Comparison of ENCODE assay signal across 8 mouse cellular contexts in the genomic region with DNA sequence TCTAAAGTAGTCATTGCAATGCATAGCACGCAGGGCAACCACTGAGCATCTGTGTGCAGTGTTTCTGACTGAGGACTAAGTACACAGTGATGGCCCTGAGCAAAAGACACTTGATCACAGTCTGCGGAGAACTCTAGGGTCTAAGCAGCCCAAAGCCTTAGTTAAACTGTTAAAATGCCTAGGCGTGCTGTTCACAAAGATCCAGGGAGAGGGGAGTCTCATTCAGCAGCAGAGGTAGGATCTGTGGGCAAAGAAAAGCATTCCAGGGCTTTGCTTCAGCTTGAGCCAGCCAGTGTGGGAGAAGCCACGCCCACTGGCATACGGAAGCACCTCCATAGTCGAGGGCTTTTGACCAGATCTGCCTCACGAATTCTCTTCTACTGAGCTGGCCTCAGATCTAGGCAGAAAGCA. TPM values are rescaled to one million over a fixed set of nuclear protein-coding genes. Genes with fewer than 3 reads are reported as not detected.
DNase-seq lines count a peak whose midpoint lies in the region; ATAC-seq lines count a peak whose summit lies in the region.

No protein-coding gene starts in this region.

- ATAC-seq in intestine, embryonic 14.5 days (replicated peaks; ENCODE audit: low FRiP score, low TSS enrichment, low read depth), result peak; percentile 47; the same call in 1 of the 2 replicates
- no peak for ATAC-seq in liver, embryonic 13.5 days (ENCODE audit: low read depth)
- peak; percentile 89 for ATAC-seq in neural tube, embryonic 13.5 days (ENCODE audit: low read depth)
- ATAC-seq in megakaryocyte-erythroid progenitor cell, adult 5-6 weeks (replicated peaks; ENCODE audit: low FRiP score, low TSS enrichment, poor library complexity, severe bottlenecking), result no peak; the same call in 1 of the 2 replicates

- no peaks in the 10 kb centered on the region for H3K9me3 ChIP-seq in intestine, embryonic 14.5 days (ENCODE audit: control insufficient read depth, low read length)
- no peaks in the 10 kb centered on the region for H3K9me3 ChIP-seq in liver, embryonic 13.5 days (replicated peaks)
- no peaks in the 10 kb centered on the region for H3K9me3 ChIP-seq in neural tube, embryonic 13.5 days

- no peak overlapping the region for H3K27ac ChIP-seq in intestine, embryonic 14.5 days (ENCODE audit: low read depth)
- H3K27ac ChIP-seq in liver, embryonic 13.5 days, result no peak overlapping the region
- H3K27ac ChIP-seq in neural tube, embryonic 13.5 days (replicated peaks), result no peak overlapping the region

- DNase-seq in adrenal gland, postnatal 36 days, result peak; percentile 26 to 30
- DNase-seq in adrenal gland, adult 18-20 months (ENCODE audit: low spot score in 2 of 2), result no peak
- DNase-seq in embryo, embryonic 9.5 days (ENCODE audit: extremely low spot score), result peak; percentile 10
- peak; percentile 57 for DNase-seq in intestine, embryonic 14.5 days (ENCODE audit: low spot score)
- DNase-seq in liver, embryonic 13.5 days, result no peak
- DNase-seq in frontal cortex, postnatal 14 days (ENCODE audit: low spot score in 2 of 2), result no peak

- no peaks in the 10 kb centered on the region for H3K4me1 ChIP-seq in intestine, embryonic 14.5 days (replicated peaks; ENCODE audit: control insufficient read depth, insufficient read depth, low read length)
- no peaks in the 10 kb centered on the region for H3K4me1 ChIP-seq in liver, embryonic 13.5 days (replicated peaks)
- H3K4me1 ChIP-seq in neural tube, embryonic 13.5 days (replicated peaks), result peaks cover 10% of the 10 kb centered on the region

- H3K4me2 ChIP-seq in intestine, embryonic 14.5 days (ENCODE audit: low read length), result peak overlapping the region; percentile 38
- H3K4me2 ChIP-seq in liver, embryonic 13.5 days, result peak overlapping the region; percentile 36; the same call in 1 of the 2 replicates
- H3K4me2 ChIP-seq in neural tube, embryonic 13.5 days, result peak overlapping the region; percentile 51

- WGBS in intestine, embryonic 14.5 days, result 18% methylated on average over 7 of the region's 7 CpGs
- WGBS in liver, embryonic 13.5 days (ENCODE audit: insufficient replicate concordance), result 25% methylated on average over 7 of the region's 7 CpGs
- 13% methylated on average over 7 of the region's 7 CpGs for WGBS in neural tube, embryonic 13.5 days

- H3K36me3 ChIP-seq in intestine, embryonic 14.5 days (ENCODE audit: control insufficient read depth, insufficient read depth, low read length), result no peaks in the 10 kb centered on the region
- no peaks in the 10 kb centered on the region for H3K36me3 ChIP-seq in liver, embryonic 13.5 days
- no peaks in the 10 kb centered on the region for H3K36me3 ChIP-seq in neural tube, embryonic 13.5 days

- H3K9ac ChIP-seq in intestine, embryonic 14.5 days (ENCODE audit: low read length), result no peak overlapping the region
- H3K9ac ChIP-seq in liver, embryonic 13.5 days, result no peak overlapping the region
- peak overlapping the region; percentile 49; the same call in 1 of the 2 replicates for H3K9ac ChIP-seq in neural tube, embryonic 13.5 days

- no peaks in the 10 kb centered on the region for H3K27me3 ChIP-seq in intestine, embryonic 14.5 days (replicated peaks; ENCODE audit: control insufficient read depth, insufficient read depth, low read length)
- no peaks in the 10 kb centered on the region for H3K27me3 ChIP-seq in liver, embryonic 13.5 days
- no peaks in the 10 kb centered on the region for H3K27me3 ChIP-seq in neural tube, embryonic 13.5 days

- no peak overlapping the region for H3K4me3 ChIP-seq in intestine, embryonic 14.5 days (ENCODE audit: low read depth, low read length)
- no peak overlapping the region; the same call in 1 of the 2 replicates for H3K4me3 ChIP-seq in liver, embryonic 13.5 days (replicated peaks)
- peak overlapping the region; percentile 22 for H3K4me3 ChIP-seq in neural tube, embryonic 13.5 days

RNA-seq across cellular contexts. Expression of gene Tpte, which starts 19.7 kb away (rescaled TPM):
- not detected for total RNA-seq in adrenal gland, postnatal 36 days (2021)
- total RNA-seq in adrenal gland, adult 18-20 months (2021), result not detected
- not detected in 2 replicates for polyA plus RNA-seq in intestine, embryonic 14.5 days (2014; fragmentation: Nextera tagmentation; extraction: Ambion mirVana)
- not detected in 2 replicates for polyA plus RNA-seq in liver, embryonic 13.5 days (2015; fragmentation: Nextera tagmentation; extraction: Ambion mirVana)
- polyA plus RNA-seq in neural tube, embryonic 13.5 days (2015; fragmentation: Nextera tagmentation; extraction: Ambion mirVana), result not detected in 2 replicates
- not detected in 2 replicates for total RNA-seq in megakaryocyte-erythroid progenitor cell, adult 5-6 weeks (2014; fragmentation: Nextera tagmentation)
- total RNA-seq in megakaryocyte-erythroid progenitor cell, adult 5-6 weeks (2017), result not detected in 2 replicates

Comparison
In these comparisons a context has a peak if more than half of its experiments do, and no peak if none do; other contexts are left out.
1. DNase-seq: peak in adrenal gland, postnatal 36 days (2 of 2), embryo, embryonic 9.5 days (single experiment) and intestine, embryonic 14.5 days (single experiment); none in adrenal gland, adult 18-20 months (0 of 2), liver, embryonic 13.5 days (single experiment) and frontal cortex, postnatal 14 days (0 of 2).
2. ATAC-seq: peak in intestine, embryonic 14.5 days (single experiment) and neural tube, embryonic 13.5 days (single experiment); none in liver, embryonic 13.5 days (single experiment) and megakaryocyte-erythroid progenitor cell, adult 5-6 weeks (single experiment).
3. Peak in every context shown above with its lines, with median percentiles within 50 percentile points of each other: H3K4me2 ChIP-seq.